Mouse (Mus musculus): ENCODE data around the gene Fnbp1l. TPM values are rescaled to one million over a fixed set of nuclear protein-coding genes. Genes with fewer than 3 reads are reported as not detected.

Fnbp1l gene
- total and polyA plus RNA-seq, 3 experiments: 1.5 to 2.0 (median 2.0) TPM

DNA sequence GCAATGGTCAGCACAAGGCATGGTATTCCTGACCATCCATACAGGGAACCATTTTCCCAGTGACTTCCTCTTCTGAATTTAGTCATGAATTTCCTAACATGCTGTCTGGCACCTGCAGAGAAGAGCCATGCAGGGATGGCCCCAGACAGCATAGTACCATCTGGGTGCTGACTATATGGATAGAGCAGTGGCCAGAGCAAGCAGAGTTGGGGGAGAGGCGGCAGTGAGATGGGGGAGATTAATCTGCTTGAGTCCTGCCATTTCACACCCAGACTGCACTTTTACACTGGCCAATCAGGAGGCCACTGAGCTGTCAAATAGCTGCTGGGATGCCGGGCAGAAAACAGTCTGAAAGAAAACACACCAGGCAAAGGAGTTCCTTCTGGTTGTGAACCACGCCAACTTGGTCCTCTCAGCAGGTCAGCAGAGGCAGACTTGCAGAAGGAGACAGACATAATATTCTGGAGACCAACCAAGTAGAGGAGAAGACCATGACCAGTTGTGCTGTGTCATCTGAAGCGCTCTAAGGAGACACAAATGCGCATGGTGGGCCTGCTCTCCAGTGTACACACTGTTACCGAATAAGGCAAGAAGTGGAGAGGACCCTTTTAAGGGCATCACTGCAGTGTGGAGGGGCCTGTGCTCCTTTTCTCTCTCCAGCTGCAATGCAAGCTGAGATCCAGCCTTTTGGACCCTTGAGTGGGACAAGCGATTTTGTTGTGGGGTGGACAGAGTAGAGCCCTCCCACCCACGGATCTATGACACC, 83.4 kb downstream of the Fnbp1l start:
- no peak overlapping the region for H3K9ac ChIP-seq (ENCODE audit: insufficient read depth, low read depth)
- H3K4me2 ChIP-seq (ENCODE audit: insufficient read depth, low read depth, poor library complexity, severe bottlenecking): no peak overlapping the region
- no peak overlapping the region for H3K27ac ChIP-seq (ENCODE audit: insufficient read depth, low read depth)
- no peaks in the 10 kb centered on the region for H3K27me3 ChIP-seq (replicated peaks)
- no peaks in the 10 kb centered on the region for H3K79me2 ChIP-seq (replicated peaks; ENCODE audit: control insufficient read depth, extremely low read depth, insufficient read depth, poor library complexity, severe bottlenecking)
- H3K4me3 ChIP-seq (replicated peaks in 1 of 3; ENCODE audit: low read depth in 2 of 3, low read length in 2 of 3, poor library complexity in 1 of 3): no peak overlapping the region
- H3K4me1 ChIP-seq (ENCODE audit: control insufficient read depth in 1 of 2, insufficient read depth in 2 of 2): no peaks in the 10 kb centered on the region
- in situ Hi-C loops (cut with MboI; ENCODE audit: low pct_ligation_motif_present, low pct_unique_long_range_greater_than_20kb, low sequenced_read_pairs) (no loop called here), dilution Hi-C loops (cut with MboI; ENCODE audit: extremely low pct_ligation_motif_present, extremely low pct_unique_long_range_greater_than_20kb, low sequenced_read_pairs) (no loop called here)
- TF ChIP-seq SIN3A (IDR thresholded peaks at IDR 0.05; ENCODE audit: low read length): no peak
- peaks cover 7 to 8% of the 10 kb centered on the region in 2 experiments for H3K36me3 ChIP-seq (replicated peaks in 1 of 2; ENCODE audit: control insufficient read depth in 1 of 2, insufficient read depth in 1 of 2, low read length in 1 of 2)
- H3K9me3 ChIP-seq (replicated peaks; ENCODE audit: low read length): no peaks in the 10 kb centered on the region
- DNase-seq (ENCODE audit: extremely low read depth): no peak

GRCm38 (mm10) chr3:122528477-122528876, 91.0 kb downstream of the Fnbp1l start:
- H3K27me3 ChIP-seq (replicated peaks): no peaks in the 10 kb centered on the region
- no peak overlapping the region for H3K4me3 ChIP-seq (replicated peaks in 1 of 3; ENCODE audit: low read depth in 2 of 3, low read length in 2 of 3, poor library complexity in 1 of 3)
- H3K4me1 ChIP-seq (ENCODE audit: control insufficient read depth in 1 of 2, insufficient read depth in 2 of 2): peaks cover 2 to 4% of the 10 kb centered on the region in 2 experiments; a peak in 2 of 4 replicates
- no peak overlapping the region for H3K27ac ChIP-seq (ENCODE audit: insufficient read depth, low read depth)
- TF ChIP-seq EP300 (IDR thresholded peaks at IDR 0.05; ENCODE audit: low read length) (no peak), MAX (IDR thresholded peaks at IDR 0.05; ENCODE audit: low read length) (no peak), CHD1 (IDR thresholded peaks at IDR 0.05; ENCODE audit: low read depth, low read length) (no peak), IRF4 (IDR thresholded peaks at IDR 0.05; ENCODE audit: low read depth, low read length) (no peak), NRF1 (IDR thresholded peaks at IDR 0.05; ENCODE audit: low read depth, low read length) (no peak), JUN (IDR thresholded peaks at IDR 0.05; ENCODE audit: insufficient read depth, low read depth, low read length) (no peak), MAZ (IDR thresholded peaks at IDR 0.05; ENCODE audit: low read depth, low read length) (no peak), ZC3H11A (IDR thresholded peaks at IDR 0.05; ENCODE audit: low read depth, low read length) (no peak), CHD2 (IDR thresholded peaks at IDR 0.05; ENCODE audit: low read length) (no peak), ZKSCAN1 (IDR thresholded peaks at IDR 0.05; ENCODE audit: borderline replicate concordance, low read depth, low read length) (no peak), ELF1 (IDR thresholded peaks at IDR 0.05; ENCODE audit: low read depth, low read length) (no peak), HCFC1 (IDR thresholded peaks at IDR 0.05; ENCODE audit: low read depth, low read length) (no peak), TCF12 (IDR thresholded peaks at IDR 0.05; ENCODE audit: low read depth, low read length) (no peak), POLR2A (IDR thresholded peaks at IDR 0.05; ENCODE audit: low read depth, low read length) (no peak)
- no peak overlapping the region for H3K4me2 ChIP-seq (ENCODE audit: insufficient read depth, low read depth, poor library complexity, severe bottlenecking)
- peaks cover 71 to 84% of the 10 kb centered on the region in 2 experiments for H3K36me3 ChIP-seq (replicated peaks in 1 of 2; ENCODE audit: control insufficient read depth in 1 of 2, insufficient read depth in 1 of 2, low read length in 1 of 2)
- H3K9ac ChIP-seq (ENCODE audit: insufficient read depth, low read depth): no peak overlapping the region
- H3K9me3 ChIP-seq (replicated peaks; ENCODE audit: low read length): no peaks in the 10 kb centered on the region
- dilution Hi-C loops (cut with MboI; ENCODE audit: extremely low pct_ligation_motif_present, extremely low pct_unique_long_range_greater_than_20kb, low sequenced_read_pairs): no loop called here
- in situ Hi-C loops (cut with MboI; ENCODE audit: low pct_ligation_motif_present, low pct_unique_long_range_greater_than_20kb, low sequenced_read_pairs): loop anchor here (10.0 kb wide), 1 partner anchor 86 kb away; the partner anchor contains the start of gene Fnbp1l
- DNase-seq (ENCODE audit: extremely low read depth): no peak
- no peaks in the 10 kb centered on the region for H3K79me2 ChIP-seq (replicated peaks; ENCODE audit: control insufficient read depth, extremely low read depth, insufficient read depth, poor library complexity, severe bottlenecking)

Data from CH12.LX (cell line).